ENCODE assay signal across 10 mouse cellular contexts in the genomic region with DNA sequence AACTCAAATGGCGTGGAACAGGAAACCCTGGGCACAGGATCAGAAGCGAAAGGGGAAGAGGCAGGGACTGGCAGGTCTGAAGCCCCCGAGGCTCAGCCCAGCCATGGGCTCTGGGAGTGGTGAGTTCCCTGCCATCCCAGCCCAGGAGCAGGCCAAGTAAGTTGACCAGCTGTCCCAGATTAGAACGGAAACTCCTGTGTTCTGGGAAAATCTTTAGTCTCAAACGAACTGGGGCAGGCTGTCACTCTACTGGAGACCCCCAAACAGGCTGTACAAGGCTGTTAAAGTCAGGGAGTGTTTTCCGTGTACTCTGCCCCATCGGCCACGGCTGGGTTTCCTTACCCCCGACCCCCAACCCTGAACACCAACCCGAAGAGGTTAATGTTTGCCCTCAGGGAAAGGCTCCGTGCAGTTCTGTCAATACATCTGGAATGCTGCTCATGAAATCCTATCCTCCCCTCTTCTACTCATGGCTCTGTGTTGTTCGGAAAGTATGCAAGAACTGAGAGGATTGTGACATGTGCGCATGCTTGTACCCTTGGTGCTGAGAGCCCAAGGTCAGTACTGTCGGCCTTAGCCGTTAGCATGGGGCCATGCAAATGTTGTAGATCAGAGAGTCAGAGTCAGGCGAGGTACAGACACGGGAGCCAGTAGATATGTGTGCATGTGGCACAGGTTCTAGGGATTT.
DNase-seq lines count a peak whose midpoint lies in the region; ATAC-seq and TF ChIP-seq lines count a peak whose summit lies in the region.
"Had no signal": no experiment of that assay in that cellular context is flagged by ENCODE, and none has a peak within 500 bp of the region (broad histone marks: within the 10 kb centered on the region; RNA-seq: fewer than 3 reads in every experiment).

No protein-coding gene starts in this region.

- H3K27me3 ChIP-seq in embryonic facial prominence, embryonic 12.5 days, result no peaks in the 10 kb centered on the region
- H3K27me3 ChIP-seq in liver, embryonic 13.5 days, result no peaks in the 10 kb centered on the region
- H3K27me3 ChIP-seq: midbrain, embryonic 13.5 days had no signal

- H3K27ac ChIP-seq in left cerebral cortex, adult 2 months, result peak overlapping the region; percentile 38; the same call in 1 of the 2 replicates
- peak overlapping the region; percentile 81 for H3K27ac ChIP-seq in embryonic facial prominence, embryonic 12.5 days
- no peak overlapping the region for H3K27ac ChIP-seq in liver, embryonic 13.5 days

- intact Hi-C loops in left cerebral cortex, adult 2 months (cut with DNase I), result no loop called here
- intact Hi-C loops in left cerebral cortex, postnatal 25 days (cut with DNase I), result no loop called here
- intact Hi-C loops in gastrocnemius, postnatal 36 days (cut with DNase I), result no loop called here

- no peaks in the 10 kb centered on the region for H3K9me3 ChIP-seq in embryonic facial prominence, embryonic 12.5 days
- H3K9me3 ChIP-seq in liver, embryonic 13.5 days (replicated peaks), result no peaks in the 10 kb centered on the region
- H3K9me3 ChIP-seq: midbrain, embryonic 13.5 days had no signal

- peak; percentile 26 for DNase-seq in gastrocnemius, adult 18-20 months (ENCODE audit: low spot score)
- DNase-seq in gastrocnemius, adult 8-10 months (ENCODE audit: low spot score in 2 of 2), result no peak
- no peak for DNase-seq in left cerebral cortex, adult 2 months (ENCODE audit: extremely low spot score in 1 of 2, low spot score in 2 of 2)
- DNase-seq in left cerebral cortex, postnatal 25 days (ENCODE audit: low spot score in 2 of 2), result no peak
- DNase-seq in liver, embryonic 13.5 days, result no peak
- no peak for DNase-seq in thymus, postnatal 36 days
- DNase-seq in gastrocnemius, postnatal 36 days, result no peak
- DNase-seq: gastrocnemius, postnatal 10 days had no signal

- peak overlapping the region; percentile 29 for H3K4me2 ChIP-seq in embryonic facial prominence, embryonic 12.5 days (replicated peaks)
- no peak overlapping the region for H3K4me2 ChIP-seq in liver, embryonic 13.5 days
- H3K4me2 ChIP-seq: midbrain, embryonic 13.5 days had no signal

- peak; percentile 57; the same call in 1 of the 2 replicates for ATAC-seq in embryonic facial prominence, embryonic 12.5 days (ENCODE audit: insufficient number of reproducible peaks, insufficient read depth, low FRiP score, low TSS enrichment)
- ATAC-seq in liver, embryonic 13.5 days (ENCODE audit: low read depth), result 0 out of 2 replicates have a peak, but pooled peaks have one; percentile 43
- ATAC-seq: midbrain, embryonic 13.5 days had no signal

- WGBS in embryonic facial prominence, embryonic 12.5 days, result 16% methylated on average over 17 of the region's 17 CpGs
- WGBS in liver, embryonic 13.5 days (ENCODE audit: insufficient replicate concordance), result 56% methylated on average over 17 of the region's 17 CpGs

- no peaks in the 10 kb centered on the region for H3K36me3 ChIP-seq in embryonic facial prominence, embryonic 12.5 days
- H3K36me3 ChIP-seq in liver, embryonic 13.5 days, result no peaks in the 10 kb centered on the region
- H3K36me3 ChIP-seq: midbrain, embryonic 13.5 days had no signal

- no peak overlapping the region for H3K4me3 ChIP-seq in left cerebral cortex, adult 2 months
- H3K4me3 ChIP-seq in embryonic facial prominence, embryonic 12.5 days, result no peak overlapping the region
- H3K4me3 ChIP-seq in liver, embryonic 13.5 days (replicated peaks), result no peak overlapping the region
- H3K4me3 ChIP-seq: midbrain, embryonic 13.5 days had no signal

- no peak for TF ChIP-seq CTCF in left cerebral cortex, adult 2 months (IDR thresholded peaks at IDR 0.05)

- no peak overlapping the region for H3K9ac ChIP-seq in embryonic facial prominence, embryonic 12.5 days
- no peak overlapping the region for H3K9ac ChIP-seq in liver, embryonic 13.5 days
- H3K9ac ChIP-seq: midbrain, embryonic 13.5 days had no signal

- peaks cover 19% of the 10 kb centered on the region for H3K4me1 ChIP-seq in embryonic facial prominence, embryonic 12.5 days
- no peaks in the 10 kb centered on the region for H3K4me1 ChIP-seq in liver, embryonic 13.5 days (replicated peaks)
